Mouse (Mus musculus) layer of hippocampus, adult 18-20 months (tissue): ENCODE measurements around the gene Clk2. TPM values are rescaled to one million over a fixed set of nuclear protein-coding genes. Genes with fewer than 3 reads are reported as not detected.
A peak's percentile ranks its signal among the peaks of the same experiment; 100 is the strongest.
"Not testable (repeated sequence)": the region's sequence is repeated elsewhere in the genome, so short reads cannot be mapped to it uniquely, and the experiment has no call there.

ENCODE experiments used
- DNase-seq, 2 experiments: peaks; one replicate each; pipeline ENCODE4 v3.0.0; 2022; ENCODE audit warnings: low spot score in 2 of 2
- total RNA-seq, 2 experiments: library from RNA; stranded (reverse); gene quantifications; 2 replicates each; pipeline ENCODE4 v1.2.3; 2021

The Clk2 gene
- total RNA-seq, 2 experiments from 2014 or later: 42.3 to 43.5 TPM

GRCm38 (mm10) chr3:89159616-89160344, 4.8 kb upstream of the Clk2 start, which contains the start of gene Hcn3:
Gene Hcn3 (minus strand): TSS chr3:89160196.
- peak in 1 of 2 experiments; percentile 37 for DNase-seq

GRCm38 (mm10) chr3:89161207-89161606, 3.4 kb upstream of the Clk2 start:
- DNase-seq: not testable (repeated sequence)

- no peak for DNase-seq
Observed at GRCm38 (mm10) chr3:89161786-89162185, 2.8 kb upstream of the Clk2 start.

GRCm38 (mm10) chr3:89163123-89163522, 1.5 kb upstream of the Clk2 start:
- DNase-seq: no peak

GRCm38 (mm10) chr3:89163643-89164245, 851 bp upstream of the Clk2 start:
- DNase-seq: no peak

GRCm38 (mm10) chr3:89165268-89165870, 774 bp downstream of the Clk2 start:
- no peak for DNase-seq

- no peak for DNase-seq
Observed at GRCm38 (mm10) chr3:89166945-89167344, 2.4 kb downstream of the Clk2 start.

- no peak for DNase-seq
Observed at GRCm38 (mm10) chr3:89174844-89175243, 10.2 kb downstream of the Clk2 start.

GRCm38 (mm10) chr3:89175544-89175943, 10.9 kb downstream of the Clk2 start:
- no peak for DNase-seq

- DNase-seq: no peak
Observed at GRCm38 (mm10) chr3:89176421-89176820, 11.8 kb downstream of the Clk2 start.

GRCm38 (mm10) chr3:89177242-89178106, 12.9 kb downstream of the Clk2 start, which contains the start of gene Scamp3:
Gene Scamp3 (plus strand): TSS chr3:89177473.
- peak; percentile 80 to 94 for DNase-seq

GRCm38 (mm10) chr3:89178107-89178385, 13.5 kb downstream of the Clk2 start:
- DNase-seq: no peak

- DNase-seq: no peak
Observed at GRCm38 (mm10) chr3:89179056-89179455, 14.5 kb downstream of the Clk2 start.

GRCm38 (mm10) chr3:89181749-89182500, 17.3 kb downstream of the Clk2 start:
- no peak for DNase-seq

- DNase-seq: no peak
Observed at GRCm38 (mm10) chr3:89182531-89183057, 18.0 kb downstream of the Clk2 start.

GRCm38 (mm10) chr3:89183058-89183958, 18.7 kb downstream of the Clk2 start, which contains the start of gene Fam189b:
Gene Fam189b (plus strand): TSS chr3:89183143.
- DNase-seq: peak; percentile 94 to 95

- DNase-seq: no peak
Observed at GRCm38 (mm10) chr3:89183959-89184315, 19.3 kb downstream of the Clk2 start.

GRCm38 (mm10) chr3:89187197-89187596, 22.6 kb downstream of the Clk2 start:
- no peak for DNase-seq

- no peak for DNase-seq
Observed at GRCm38 (mm10) chr3:89187690-89188477, 23.3 kb downstream of the Clk2 start.
